In the genomic region with DNA sequence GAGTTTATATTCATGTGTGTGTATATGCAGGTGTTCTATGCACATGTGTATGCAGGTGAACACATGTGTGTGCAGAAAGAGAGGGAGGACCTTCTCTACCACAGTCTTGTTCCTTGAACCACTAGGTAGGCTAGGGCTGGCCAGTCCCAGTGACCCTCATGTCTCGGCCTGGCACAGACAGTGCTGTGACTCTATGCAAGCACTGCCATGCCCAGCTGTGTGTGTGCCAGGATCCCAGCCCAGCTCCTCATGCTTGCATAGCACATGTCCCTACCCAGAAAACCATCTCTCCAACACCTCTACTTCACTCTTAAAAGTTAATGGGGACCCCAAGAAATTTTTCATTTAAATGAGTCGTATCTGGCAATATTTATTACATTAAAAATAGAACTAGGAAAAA, we compare ENCODE assay signal across 21 mouse cellular contexts.
A peak's percentile ranks its signal among the peaks of the same experiment; 100 is the strongest.
DNase-seq lines count a peak whose midpoint lies in the region; ATAC-seq and TF ChIP-seq lines count a peak whose summit lies in the region.
"Had no signal": no experiment of that assay in that cellular context is flagged by ENCODE, and none has a peak within 500 bp of the region (broad histone marks: within the 10 kb centered on the region; RNA-seq: fewer than 3 reads in every experiment).

No protein-coding gene starts in this region.

- H3K9me3 ChIP-seq in heart, embryonic 15.5 days (replicated peaks) = no peaks in the 10 kb centered on the region
- peaks cover 5% of the 10 kb centered on the region; the same call in 1 of the 2 replicates for H3K9me3 ChIP-seq in midbrain, embryonic 13.5 days
- no peaks in the 10 kb centered on the region for H3K9me3 ChIP-seq in midbrain, embryonic 11.5 days (ENCODE audit: control insufficient read depth, low read length)
- H3K9me3 ChIP-seq: G1E; heart, embryonic 12.5 days had no signal

- H3K4me2 ChIP-seq in heart, embryonic 15.5 days = no peak overlapping the region
- no peak overlapping the region for H3K4me2 ChIP-seq in midbrain, embryonic 13.5 days (replicated peaks)
- no peak overlapping the region for H3K4me2 ChIP-seq in midbrain, embryonic 11.5 days
- H3K4me2 ChIP-seq: forebrain, embryonic 13.5 days; hindbrain, embryonic 14.5 days had no signal

- intact Hi-C loops in gastrocnemius, adult 2 months (cut with DNase I) = loop anchor here (2.0 kb wide), 1 partner anchor 157 kb away; no protein-coding TSS in a partner anchor
- intact Hi-C loops in heart, postnatal 25 days (cut with DNase I) = no loop called here

- no peak for ATAC-seq in heart, embryonic 15.5 days (replicated peaks; ENCODE audit: insufficient number of reproducible peaks, insufficient read depth, low FRiP score, low read depth)
- ATAC-seq in midbrain, embryonic 13.5 days = 0 out of 2 replicates have a peak, but pooled peaks have one; percentile 24
- no peak for ATAC-seq in midbrain, embryonic 11.5 days (ENCODE audit: low FRiP score)
- ATAC-seq: forebrain, embryonic 13.5 days; forebrain, embryonic 16.5 days; intestine, postnatal 0 days; Patski had no signal

- no peak for TF ChIP-seq POLR2A in thymus, adult 2 months (IDR thresholded peaks at IDR 0.05; ENCODE audit: control insufficient read depth, extremely low read depth, insufficient read depth, low read length, poor library complexity)

- peak overlapping the region; percentile 65 for H3K4me3 ChIP-seq in gastrocnemius, adult 2 months
- no peak overlapping the region for H3K4me3 ChIP-seq in heart, embryonic 15.5 days
- no peak overlapping the region for H3K4me3 ChIP-seq in midbrain, embryonic 13.5 days (replicated peaks)
- no peak overlapping the region for H3K4me3 ChIP-seq in midbrain, embryonic 11.5 days (ENCODE audit: low read depth, low read length)
- H3K4me3 ChIP-seq in thymus, adult 2 months (ENCODE audit: control insufficient read depth, insufficient read depth, low read length) = no peak overlapping the region
- H3K4me3 ChIP-seq: forebrain, embryonic 10.5 days; forebrain, embryonic 13.5 days; heart, embryonic 12.5 days had no signal

- H3K9ac ChIP-seq in heart, embryonic 15.5 days = no peak overlapping the region
- H3K9ac ChIP-seq in midbrain, embryonic 13.5 days (replicated peaks) = no peak overlapping the region
- no peak overlapping the region for H3K9ac ChIP-seq in midbrain, embryonic 11.5 days (ENCODE audit: low read length)
- H3K9ac ChIP-seq: forebrain, embryonic 13.5 days; hindbrain, embryonic 14.5 days had no signal

- WGBS in heart, embryonic 15.5 days = 91% methylated on average over 2 of the region's 2 CpGs
- WGBS in midbrain, embryonic 13.5 days = 92% methylated on average over 2 of the region's 2 CpGs
- WGBS in midbrain, embryonic 11.5 days = 92% methylated on average over 2 of the region's 2 CpGs
- WGBS in thymus, adult 2 months = 99% methylated on average over 2 of the region's 2 CpGs

- peak; percentile 77 for DNase-seq in gastrocnemius, adult 2 months
- DNase-seq in gastrocnemius, postnatal 4 days (ENCODE audit: low spot score in 2 of 2) = no peak
- no peak for DNase-seq in heart, postnatal 25 days (ENCODE audit: low spot score)
- no peak for DNase-seq in midbrain, embryonic 11.5 days (ENCODE audit: low spot score, missing footprints)
- peak; percentile 10 for DNase-seq in thymus, postnatal 14 days
- no peak for DNase-seq in thymus, adult 2 months
- DNase-seq: B cell, adult 2 months; cerebellum, adult 18-20 months; cerebellum, adult 9-10 months; heart, postnatal 36 days had no signal

- peak overlapping the region; percentile 94 for H3K27ac ChIP-seq in gastrocnemius, adult 2 months
- H3K27ac ChIP-seq in heart, embryonic 15.5 days = peak overlapping the region; percentile 79; the same call in 1 of the 2 replicates
- no peak overlapping the region for H3K27ac ChIP-seq in midbrain, embryonic 13.5 days
- no peak overlapping the region for H3K27ac ChIP-seq in midbrain, embryonic 11.5 days (ENCODE audit: low read depth, low read length)
- H3K27ac ChIP-seq in thymus, adult 2 months (ENCODE audit: control insufficient read depth, insufficient read depth, low read length) = no peak overlapping the region
- H3K27ac ChIP-seq: forebrain, embryonic 10.5 days; forebrain, embryonic 13.5 days; hindbrain, embryonic 14.5 days had no signal

- no peak for TF ChIP-seq CTCF in gastrocnemius, adult 2 months (IDR thresholded peaks at IDR 0.05)
- TF ChIP-seq CTCF in thymus, adult 2 months (IDR thresholded peaks at IDR 0.05; ENCODE audit: borderline replicate concordance, control insufficient read depth, extremely low read depth, insufficient read depth, low read length, poor library complexity) = no peak

- peaks cover 25% of the 10 kb centered on the region for H3K4me1 ChIP-seq in heart, embryonic 15.5 days (replicated peaks)
- H3K4me1 ChIP-seq in midbrain, embryonic 13.5 days (replicated peaks) = peaks cover 13% of the 10 kb centered on the region
- H3K4me1 ChIP-seq in midbrain, embryonic 11.5 days (ENCODE audit: control insufficient read depth, insufficient read depth, low read length) = peaks cover 3% of the 10 kb centered on the region; the same call in 1 of the 2 replicates
- H3K4me1 ChIP-seq in thymus, adult 2 months (replicated peaks; ENCODE audit: control insufficient read depth, insufficient read depth, low read length) = peaks cover 17% of the 10 kb centered on the region

- H3K36me3 ChIP-seq in heart, embryonic 15.5 days = peaks cover 14% of the 10 kb centered on the region
- no peaks in the 10 kb centered on the region for H3K36me3 ChIP-seq in midbrain, embryonic 13.5 days
- no peaks in the 10 kb centered on the region for H3K36me3 ChIP-seq in midbrain, embryonic 11.5 days (ENCODE audit: control insufficient read depth, insufficient read depth, low read length)
- no peaks in the 10 kb centered on the region for H3K36me3 ChIP-seq in thymus, adult 2 months (ENCODE audit: control insufficient read depth, insufficient read depth, low read length)

- no peaks in the 10 kb centered on the region for H3K27me3 ChIP-seq in heart, embryonic 15.5 days
- no peaks in the 10 kb centered on the region for H3K27me3 ChIP-seq in midbrain, embryonic 13.5 days
- H3K27me3 ChIP-seq in midbrain, embryonic 11.5 days (ENCODE audit: control insufficient read depth, insufficient read depth, low read length) = no peaks in the 10 kb centered on the region
- H3K27me3 ChIP-seq in thymus, adult 2 months (ENCODE audit: control insufficient read depth, insufficient read depth, low read length) = no peaks in the 10 kb centered on the region
- H3K27me3 ChIP-seq: CH12.LX; forebrain, embryonic 13.5 days; heart, embryonic 12.5 days; Patski had no signal

Comparison
In these comparisons a context has a peak if more than half of its experiments do, and no peak if none do; other contexts are left out.
1. DNase-seq: peak in gastrocnemius, adult 2 months (single experiment) and thymus, postnatal 14 days (single experiment); none in gastrocnemius, postnatal 4 days (0 of 2), heart, postnatal 25 days (single experiment), midbrain, embryonic 11.5 days (single experiment) and thymus, adult 2 months (single experiment).
2. H3K27ac ChIP-seq: peak in gastrocnemius, adult 2 months (single experiment) and heart, embryonic 15.5 days (single experiment); none in midbrain, embryonic 13.5 days (single experiment), midbrain, embryonic 11.5 days (single experiment) and thymus, adult 2 months (single experiment).